Mouse (Mus musculus) lung, postnatal 4 days (tissue): ENCODE data around the gene Sema4d.
"Not testable (repeated sequence)": the region's sequence is repeated elsewhere in the genome, so short reads cannot be mapped to it uniquely, and the experiment has no call there.

Experiments used
- DNase-seq, 2 experiments: peaks; one replicate each; pipeline ENCODE4 v3.0.0; 2021

The Sema4d gene

GRCm38 (mm10) chr13:51677041-51677440 is 116.5 kb downstream of the Sema4d start:
- DNase-seq: no peak

- no peak for DNase-seq
Observed at GRCm38 (mm10) chr13:51676641-51677040, 116.9 kb downstream of the Sema4d start.

- not testable (repeated sequence) for DNase-seq
Observed at GRCm38 (mm10) chr13:51668195-51668594, 125.4 kb downstream of the Sema4d start.

GRCm38 (mm10) chr13:51663561-51663960 is 130.0 kb downstream of the Sema4d start:
- no peak for DNase-seq

GRCm38 (mm10) chr13:51659573-51659972 is 134.0 kb downstream of the Sema4d start:
- DNase-seq: no peak

GRCm38 (mm10) chr13:51658094-51658493 is 135.5 kb downstream of the Sema4d start:
- no peak for DNase-seq

GRCm38 (mm10) chr13:51656516-51657235 is 136.9 kb downstream of the Sema4d start:
- no peak for DNase-seq

GRCm38 (mm10) chr13:51653961-51654360 is 139.6 kb downstream of the Sema4d start:
- no peak for DNase-seq

GRCm38 (mm10) chr13:51653159-51653558 is 140.4 kb downstream of the Sema4d start:
- DNase-seq: no peak

GRCm38 (mm10) chr13:51651408-51652064 is 142.0 kb downstream of the Sema4d start, which contains the start of gene Secisbp2:
Gene Secisbp2 (plus strand): TSS chr13:51651697.
- peak; percentile 95 to 96 for DNase-seq

GRCm38 (mm10) chr13:51649740-51650139 is 143.8 kb downstream of the Sema4d start:
- DNase-seq: no peak

- DNase-seq: no peak
Observed at GRCm38 (mm10) chr13:51648237-51648636, 145.3 kb downstream of the Sema4d start.

- no peak for DNase-seq
Observed at GRCm38 (mm10) chr13:51647770-51648169, 145.8 kb downstream of the Sema4d start.

- DNase-seq: no peak
Observed at GRCm38 (mm10) chr13:51646362-51647027, 147.1 kb downstream of the Sema4d start.

- peak in 1 of 2 experiments; percentile 37 for DNase-seq
Observed at GRCm38 (mm10) chr13:51645872-51646271, 147.7 kb downstream of the Sema4d start.

GRCm38 (mm10) chr13:51644829-51645789 is 148.4 kb downstream of the Sema4d start, which contains the start of gene Cks2:
Gene Cks2 (plus strand): TSS chr13:51645232.
- peak; percentile 98 for DNase-seq

- no peak for DNase-seq
Observed at GRCm38 (mm10) chr13:51643924-51644828, 149.4 kb downstream of the Sema4d start.

GRCm38 (mm10) chr13:51642171-51642778 is 151.3 kb downstream of the Sema4d start:
- no peak for DNase-seq

- DNase-seq: no peak
Observed at GRCm38 (mm10) chr13:51641424-51641823, 152.1 kb downstream of the Sema4d start.

- DNase-seq: no peak
Observed at GRCm38 (mm10) chr13:51638958-51639357, 154.6 kb downstream of the Sema4d start.
